Mouse (Mus musculus) A20 (cell line): ENCODE measurements at regions not wholly inside any gene's neighbourhood (a gene's known extent, or its start where the extent isn't known, plus 50 kb on each side); places are given as distances from the start of the nearest gene placed in this dataset.
A peak's percentile ranks its signal among the peaks of the same experiment; 100 is the strongest.

Experiments
- DNase-seq: peaks from one replicate; pipeline ENCODE4 v3.0.0-alpha.2; 2011; ENCODE audit warnings: low read depth, low spot score

DNA sequence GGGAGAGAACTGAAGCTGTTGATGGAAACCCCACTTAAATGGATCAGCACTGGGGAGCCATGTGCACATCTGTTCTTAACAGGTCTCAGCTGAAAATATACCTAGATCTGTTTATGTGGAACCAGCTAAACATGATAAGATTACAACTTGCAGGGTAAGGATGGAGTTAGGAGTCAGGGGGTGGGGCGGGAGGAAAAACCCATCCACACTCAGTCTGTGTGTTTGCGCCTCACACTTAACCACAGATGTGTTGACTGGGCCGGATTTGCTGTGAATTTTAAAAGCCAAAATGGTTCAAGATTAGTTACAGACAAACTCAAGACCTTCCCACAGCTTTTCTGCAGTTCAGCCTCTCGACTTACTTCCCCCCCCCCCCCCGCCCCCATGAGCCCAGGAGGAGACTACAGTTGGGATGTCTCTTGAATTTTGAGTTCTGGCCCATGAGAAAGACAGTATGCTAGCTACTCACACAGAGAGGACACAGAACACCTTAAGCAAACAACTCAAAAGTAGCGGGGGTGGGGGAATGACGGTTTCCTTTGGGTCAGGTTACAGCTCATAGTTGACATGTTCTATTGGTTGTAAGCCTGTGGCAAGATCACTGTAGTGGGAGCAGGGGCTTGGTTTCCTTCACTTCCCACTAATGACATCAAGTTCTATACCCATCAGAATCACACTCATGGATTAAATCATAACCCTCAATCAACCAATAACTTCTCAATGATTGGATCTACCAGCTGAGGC lies 209.1 kb downstream of the Bcl2l11 start:
- DNase-seq = no peak

DNA sequence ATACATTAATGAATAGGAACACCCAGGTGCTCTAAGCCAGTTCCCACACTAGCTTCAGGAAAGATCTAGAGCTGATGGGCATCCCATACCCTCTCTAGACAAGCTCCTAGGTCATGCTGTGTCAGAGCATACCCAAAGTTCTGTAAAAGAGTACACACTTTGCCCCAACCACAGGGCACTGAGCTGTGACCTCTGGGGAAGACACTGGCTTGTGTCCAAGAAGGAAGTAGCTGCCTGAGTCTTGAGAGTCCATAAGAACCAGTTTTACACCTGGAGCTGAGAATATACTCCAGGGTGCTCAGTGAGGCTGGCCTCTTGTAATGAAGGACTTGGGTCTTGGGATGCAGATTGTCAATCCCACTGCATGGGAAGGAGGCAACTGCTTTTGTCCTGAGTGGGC lies 211.4 kb downstream of the Bcl2l11 start:
- DNase-seq = no peak

DNA sequence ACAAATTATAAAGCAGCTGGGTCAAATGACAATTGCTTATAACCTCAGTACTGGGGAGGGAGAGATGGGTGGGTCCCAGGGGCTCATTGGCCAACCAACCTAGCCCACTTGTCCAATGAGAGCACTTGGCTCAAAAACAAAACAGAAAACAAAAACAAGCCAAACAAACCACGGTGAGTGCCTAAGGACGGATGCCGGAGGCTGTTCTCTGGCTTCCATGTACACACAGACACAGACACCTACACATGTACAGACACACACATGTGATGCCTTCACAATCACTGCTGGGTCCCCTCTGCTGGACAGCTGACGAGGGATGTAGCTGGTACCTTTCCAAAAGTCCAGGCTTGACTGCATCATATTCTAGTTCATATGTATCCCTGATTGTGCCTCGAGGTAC lies 212.0 kb downstream of the Bcl2l11 start:
- no peak for DNase-seq

DNA sequence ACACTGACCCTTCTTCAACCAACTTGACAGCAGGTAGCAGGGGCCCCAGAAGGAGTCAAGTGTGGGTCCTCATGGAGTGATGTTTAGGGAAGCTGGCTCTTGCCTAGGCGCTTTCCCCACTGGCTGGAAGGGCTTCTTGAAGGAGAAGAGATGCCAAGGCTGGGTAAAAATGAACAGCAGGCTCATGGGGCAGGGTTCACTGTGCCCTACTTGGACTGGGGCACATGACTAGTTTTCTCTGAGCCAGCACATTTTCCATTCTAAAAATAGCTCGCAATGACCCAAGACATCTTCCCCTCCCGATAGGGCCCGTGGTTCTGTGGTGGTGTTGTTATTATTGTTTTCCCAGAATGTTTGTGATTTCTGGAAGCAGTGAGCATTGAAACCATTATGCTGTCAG lies 212.6 kb downstream of the Bcl2l11 start:
- no peak for DNase-seq

DNA sequence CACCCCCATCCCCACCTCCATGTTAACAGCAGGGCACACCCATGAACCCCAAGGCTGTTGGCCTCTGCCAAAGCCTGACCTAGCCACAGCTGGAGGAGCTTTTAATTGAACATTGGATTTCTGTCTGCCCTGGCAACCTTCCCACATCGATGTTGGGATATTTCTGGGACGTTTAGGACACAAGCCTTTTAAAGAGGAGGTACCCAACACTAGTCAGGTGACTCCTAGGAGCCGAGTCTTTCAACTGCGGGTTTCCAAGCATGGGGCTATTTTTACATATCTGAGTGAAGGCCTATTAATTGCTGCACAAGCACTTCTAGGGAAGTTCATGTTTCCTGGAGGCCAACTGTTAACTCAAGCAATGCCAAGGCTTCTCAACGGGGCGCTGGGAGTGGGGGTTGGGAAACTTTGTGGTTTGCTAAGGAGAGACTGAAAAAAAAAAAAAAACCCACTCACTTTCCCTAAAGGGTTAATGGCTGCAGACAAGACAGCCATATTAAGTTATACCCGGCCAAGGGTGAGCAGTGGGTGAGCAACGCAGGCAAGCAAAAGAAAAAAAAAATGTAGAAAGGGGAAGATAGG lies 213.3 kb downstream of the Bcl2l11 start:
- no peak for DNase-seq

DNA sequence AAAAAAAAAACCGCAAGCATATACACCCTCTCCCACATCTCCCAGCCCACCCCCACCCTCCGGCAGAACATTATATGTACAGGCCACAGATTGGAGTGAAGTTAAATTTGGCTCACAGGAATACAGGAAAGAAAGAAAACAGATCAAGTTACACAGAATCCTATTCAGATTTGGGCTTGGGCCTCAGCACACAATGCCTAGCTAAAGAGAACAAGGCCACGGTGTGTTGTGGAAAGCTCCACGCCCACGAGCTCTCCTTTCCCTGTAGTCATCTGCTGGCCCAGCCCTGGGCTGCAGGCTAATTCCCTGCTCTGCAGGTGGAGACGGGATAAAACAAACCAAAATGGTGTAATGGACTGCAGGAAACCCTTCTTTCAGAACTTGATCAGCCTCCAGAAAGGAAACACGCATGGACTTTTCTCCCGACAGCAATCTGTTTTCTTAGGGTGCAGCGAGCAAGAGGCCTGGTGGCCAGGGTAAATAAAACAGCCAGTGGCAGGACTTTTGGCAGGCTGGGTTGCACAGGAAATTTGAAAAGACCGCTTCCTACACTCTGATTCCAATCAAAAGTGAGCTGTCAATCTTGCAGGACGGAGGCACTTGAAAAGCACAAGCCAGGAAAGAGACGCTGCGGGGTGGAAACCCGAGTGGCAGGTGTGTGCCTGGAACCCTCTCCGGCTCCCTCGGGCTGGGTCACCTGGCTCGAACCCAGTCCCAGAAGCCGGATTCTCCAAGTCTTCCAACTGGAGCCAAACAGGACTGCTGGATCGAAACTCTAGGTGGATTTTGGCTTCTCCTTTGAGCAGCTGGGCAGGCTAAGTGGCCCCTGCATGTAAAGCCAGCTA lies 214.0 kb downstream of the Bcl2l11 start:
- no peak for DNase-seq

DNA sequence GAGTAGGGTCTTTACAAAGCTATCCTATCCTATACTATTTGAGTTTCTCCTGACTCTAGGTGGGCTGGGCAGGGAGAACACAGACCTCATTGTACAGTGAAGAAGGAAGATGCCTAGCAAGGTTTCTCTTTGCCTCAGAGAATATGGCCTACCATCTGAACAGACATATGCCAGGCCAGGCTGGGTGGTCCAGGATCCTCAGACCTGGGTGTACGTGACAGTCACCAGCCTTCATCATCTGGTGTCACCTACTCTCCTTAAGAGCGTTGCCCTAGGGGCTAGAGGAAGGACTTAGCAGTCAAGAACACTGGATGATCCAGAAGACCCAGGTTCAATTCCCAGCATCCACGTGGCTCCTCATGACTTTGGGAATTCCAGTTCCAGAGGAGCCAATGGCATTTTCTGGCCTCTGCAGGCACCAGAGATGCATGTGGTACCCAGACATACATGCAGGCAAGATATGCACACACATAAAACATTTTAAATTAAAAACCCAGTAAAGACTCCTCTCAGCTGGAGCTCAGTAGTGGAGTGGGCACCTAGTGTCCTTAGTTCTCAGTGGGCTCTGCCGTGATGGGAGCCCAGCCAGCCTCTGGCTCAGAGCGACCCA lies 214.9 kb downstream of the Bcl2l11 start:
- DNase-seq = no peak

DNA sequence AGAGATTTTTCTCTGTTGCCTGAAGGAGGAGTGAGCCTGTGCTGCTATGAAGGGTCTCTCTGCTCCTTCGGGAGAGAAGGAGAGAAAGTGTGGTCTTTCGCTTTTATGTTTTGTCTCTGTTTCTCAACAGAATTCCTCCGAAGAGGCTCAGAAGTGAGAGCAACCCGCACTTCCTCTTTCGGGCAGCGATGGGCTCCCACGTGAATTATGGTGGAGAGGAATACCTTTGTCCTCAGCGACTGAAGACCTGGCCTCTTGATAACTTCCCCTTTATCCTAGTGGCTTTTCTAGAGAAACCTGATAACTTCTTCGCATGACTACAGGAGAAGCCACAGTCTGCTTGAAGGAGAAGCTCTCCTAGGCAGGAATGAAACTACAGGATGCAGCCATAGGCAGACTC lies 216.4 kb downstream of the Bcl2l11 start:
- peak; percentile 61 for DNase-seq

DNA sequence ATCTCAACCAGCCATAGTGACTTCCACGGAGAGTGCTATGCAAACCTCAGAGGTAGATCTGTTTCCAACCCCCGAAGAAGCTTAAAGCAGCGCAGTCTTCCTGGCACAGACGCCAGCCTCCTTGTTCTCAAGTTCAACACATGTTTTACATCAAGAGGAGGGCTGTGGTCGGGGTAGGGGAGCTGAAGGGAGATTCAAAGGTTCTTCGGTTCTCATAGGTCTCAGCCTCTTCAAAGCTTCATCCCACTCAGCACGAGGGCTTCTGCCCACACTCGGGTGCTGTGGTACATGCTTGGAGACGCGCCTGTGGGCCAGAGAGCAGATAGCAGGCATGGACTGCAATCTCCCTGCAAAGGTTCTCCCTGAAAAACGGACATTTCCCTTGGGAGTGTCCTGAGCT lies 219.7 kb downstream of the Bcl2l11 start:
- no peak for DNase-seq

DNA sequence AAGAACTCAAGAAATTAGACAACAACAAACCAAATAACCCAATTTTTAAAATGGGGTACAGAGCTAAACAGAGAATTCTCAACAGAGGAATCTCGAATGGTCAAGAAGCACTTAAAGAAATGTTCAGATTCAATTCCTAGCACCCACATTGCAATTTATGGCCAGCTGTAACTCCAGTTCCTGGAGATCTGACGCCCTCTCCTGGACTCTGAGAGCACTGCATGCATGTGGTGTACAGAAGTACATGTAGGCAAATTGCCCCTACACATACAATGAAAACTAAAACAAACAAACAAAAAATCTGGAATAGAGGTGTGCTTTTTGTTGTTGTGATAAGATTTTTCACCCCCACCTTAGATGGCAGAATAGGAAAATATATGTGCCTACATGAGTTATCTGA lies 222.7 kb downstream of the Bcl2l11 start:
- DNase-seq = peak; percentile 33

DNA sequence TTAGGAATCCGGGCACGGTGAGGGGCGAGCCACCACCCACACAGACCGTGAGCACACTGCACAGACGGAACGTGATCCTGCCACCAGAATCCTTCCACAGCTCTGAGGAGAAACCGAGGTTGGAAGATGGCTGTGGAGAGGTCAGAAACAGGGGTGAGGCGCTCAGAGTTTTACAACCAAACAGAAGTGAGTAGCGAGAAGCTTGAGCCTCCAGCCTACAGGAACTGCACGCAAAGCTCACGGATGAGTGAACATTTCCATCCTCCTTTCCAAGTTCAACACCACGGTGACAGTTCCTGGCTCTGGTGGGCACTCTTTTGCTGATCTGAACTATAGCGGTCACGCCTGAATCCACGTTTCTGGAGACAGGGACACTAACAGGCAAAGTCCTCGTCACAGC lies 225.6 kb downstream of the Bcl2l11 start:
- DNase-seq = no peak

DNA sequence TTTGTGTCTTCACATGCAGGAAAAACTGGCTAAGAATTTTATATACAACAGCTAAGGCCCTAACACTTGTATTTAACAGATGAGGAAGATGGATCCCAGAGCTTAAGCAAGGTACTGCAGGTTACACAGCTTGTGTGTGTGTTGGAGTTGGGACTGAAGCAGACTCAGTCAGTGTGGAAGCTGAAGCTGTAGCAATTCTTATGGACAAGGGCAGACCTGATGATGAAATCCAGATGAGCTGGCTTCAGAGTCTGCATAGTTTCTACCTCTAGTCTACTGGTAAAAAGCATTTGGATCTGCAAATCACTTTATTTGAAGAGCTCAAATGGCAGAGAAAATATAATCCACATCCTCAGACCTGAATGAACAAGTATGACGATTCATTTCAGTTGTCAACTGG lies 226.7 kb downstream of the Bcl2l11 start:
- no peak for DNase-seq

DNA sequence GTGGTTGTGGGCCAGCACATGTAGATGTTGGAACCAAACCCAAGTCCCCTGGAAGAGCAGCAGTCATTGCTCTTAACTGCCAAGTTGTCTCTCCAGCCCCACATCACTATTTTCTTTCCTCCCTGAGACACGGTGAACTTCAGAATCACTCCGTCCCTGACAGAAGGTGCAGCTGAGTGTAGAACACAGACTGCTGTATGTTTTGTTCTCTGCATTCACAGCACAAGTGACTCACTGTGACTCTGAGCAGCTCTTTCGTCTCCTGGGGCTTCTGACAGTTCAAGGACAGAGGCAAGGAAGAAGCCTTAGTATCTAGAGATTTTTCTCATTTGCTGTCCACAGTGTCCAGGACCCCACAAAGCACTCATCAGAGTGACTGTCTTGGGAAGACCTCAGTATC lies 227.6 kb downstream of the Bcl2l11 start:
- no peak for DNase-seq

DNA sequence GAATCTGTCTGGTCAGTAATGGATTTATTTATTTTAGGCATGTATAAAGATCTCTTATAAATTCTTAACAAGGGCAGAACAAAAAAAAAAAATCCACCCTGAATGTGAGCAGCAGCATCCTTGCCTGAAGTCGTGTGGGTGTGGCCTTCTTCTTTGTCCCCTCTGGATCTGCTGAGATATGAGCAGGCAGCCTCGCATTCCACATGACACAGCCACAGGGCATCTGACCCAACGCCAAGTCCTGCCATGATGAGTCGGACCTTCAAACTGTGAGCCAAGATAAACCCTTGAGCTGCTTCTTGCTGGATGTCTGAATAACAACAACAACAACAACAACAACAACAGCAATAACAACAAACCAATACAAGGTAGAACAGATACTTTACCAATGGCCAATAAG lies 230.5 kb downstream of the Bcl2l11 start:
- DNase-seq = no peak

DNA sequence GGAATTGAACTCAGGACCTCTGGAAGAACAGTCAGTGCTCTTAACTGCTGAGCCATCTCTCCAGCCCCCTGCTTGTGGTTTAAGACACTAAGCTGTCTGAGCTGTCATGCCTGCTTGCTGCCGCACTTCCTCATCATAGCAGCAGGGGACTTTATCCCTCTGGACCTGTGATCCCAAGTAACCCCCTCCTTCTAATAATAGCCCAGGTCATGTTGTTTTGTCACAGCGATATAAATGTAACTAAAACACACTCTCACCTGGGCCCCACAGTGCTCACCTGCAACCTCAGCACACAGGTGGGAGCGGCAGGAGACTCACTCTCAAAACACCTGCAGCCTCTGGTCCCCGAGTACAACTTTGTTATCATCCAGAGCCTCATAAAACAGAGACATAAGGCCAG lies 231.9 kb upstream of the Spdye4c start:
- peak; percentile 19 for DNase-seq

DNA sequence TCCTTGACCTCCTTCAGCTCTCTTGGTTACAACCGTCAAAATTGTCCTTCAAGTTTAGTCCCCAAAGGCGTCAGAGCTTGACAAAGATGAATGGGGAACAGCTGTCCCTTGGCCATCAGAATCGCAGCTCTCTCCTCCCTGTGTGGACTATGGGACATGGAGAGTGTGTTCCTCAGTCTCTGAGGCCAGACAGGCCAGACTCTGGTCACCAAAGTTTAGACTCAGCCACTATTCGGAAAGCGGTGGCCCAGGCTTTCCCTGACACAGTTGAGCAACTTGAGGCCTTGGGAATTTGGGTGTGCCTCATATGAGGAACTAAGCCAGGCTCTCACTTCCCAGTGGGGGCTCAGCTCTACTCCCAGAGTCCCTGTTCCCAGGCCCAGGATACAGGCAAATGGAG lies 230.5 kb upstream of the Spdye4c start:
- no peak for DNase-seq

DNA sequence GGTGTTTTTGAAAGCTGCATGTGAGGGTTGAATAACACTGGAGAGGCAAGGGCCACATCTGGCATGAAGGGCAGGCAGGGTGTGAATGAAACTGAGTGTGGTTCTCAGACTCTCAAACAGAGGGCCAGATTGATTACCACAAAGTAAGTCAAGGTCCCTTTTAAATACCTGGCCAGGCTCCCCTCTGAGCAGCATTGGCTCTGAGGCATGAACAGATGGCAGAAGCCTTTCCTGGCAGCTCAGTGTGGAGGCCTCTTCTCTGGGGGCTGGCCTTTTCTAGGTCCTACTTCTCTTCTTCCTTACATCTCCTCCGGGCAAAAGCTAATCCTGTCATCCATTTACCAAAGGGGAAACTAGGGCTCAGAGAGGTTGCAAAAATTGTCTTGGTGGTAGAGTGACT lies 229.6 kb upstream of the Spdye4c start:
- DNase-seq = no peak

DNA sequence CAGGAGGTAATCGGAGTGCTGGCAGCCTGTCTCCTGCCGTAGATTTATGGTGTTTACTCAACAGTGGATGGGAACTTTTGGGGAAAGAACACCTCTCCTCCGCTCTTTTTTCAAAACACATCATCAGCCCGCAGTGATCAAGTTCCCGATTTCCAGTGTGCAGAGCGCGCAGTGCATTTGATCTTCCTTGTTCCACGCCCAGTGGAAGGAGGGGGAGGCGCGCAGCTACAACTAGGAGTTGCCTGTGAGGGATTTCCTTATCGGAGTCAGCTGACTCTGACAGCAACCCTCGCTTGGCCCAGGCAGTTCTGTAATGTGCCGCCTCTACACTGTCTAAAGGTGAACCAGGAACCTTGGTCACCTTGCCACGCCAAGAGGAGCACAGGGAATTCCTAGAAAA lies 226.8 kb upstream of the Spdye4c start:
- no peak for DNase-seq

DNA sequence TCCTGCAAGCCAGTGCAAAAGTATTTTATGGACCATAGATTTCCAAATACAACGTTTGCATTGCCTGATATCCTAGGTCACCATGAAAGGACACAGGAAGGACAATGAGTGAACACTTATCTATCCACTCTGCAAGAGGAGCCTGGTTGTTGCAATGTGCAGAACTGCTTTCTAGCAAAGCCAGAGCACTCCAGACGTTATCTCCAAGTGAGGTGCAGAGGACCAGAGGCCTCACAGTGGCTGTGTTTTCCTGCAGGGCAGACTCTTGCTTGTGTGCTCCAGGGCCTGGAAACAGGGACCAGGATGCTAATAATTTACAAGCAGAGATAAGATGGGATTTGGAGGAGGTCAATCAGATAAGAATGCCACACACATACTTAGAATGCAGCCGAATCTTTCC lies 226.0 kb upstream of the Spdye4c start:
- DNase-seq = no peak

DNA sequence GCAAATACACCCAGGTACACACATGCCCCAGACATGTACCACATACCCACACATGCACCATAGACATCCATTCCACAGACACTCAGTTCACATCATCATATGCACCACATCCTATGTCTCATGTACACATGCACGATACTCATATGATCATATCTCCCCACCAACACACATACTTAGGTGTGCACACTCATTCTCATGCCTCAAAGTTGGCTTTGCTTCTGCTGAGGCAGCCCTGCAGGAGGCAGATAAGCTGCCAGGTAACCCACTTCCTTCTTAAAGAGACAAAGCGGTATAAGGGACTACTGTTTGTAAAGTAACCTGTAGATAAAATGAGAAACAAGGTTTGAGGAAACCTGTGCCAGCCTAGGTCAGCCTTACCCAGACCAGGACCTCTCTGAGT lies 225.2 kb upstream of the Spdye4c start:
- no peak for DNase-seq

DNA sequence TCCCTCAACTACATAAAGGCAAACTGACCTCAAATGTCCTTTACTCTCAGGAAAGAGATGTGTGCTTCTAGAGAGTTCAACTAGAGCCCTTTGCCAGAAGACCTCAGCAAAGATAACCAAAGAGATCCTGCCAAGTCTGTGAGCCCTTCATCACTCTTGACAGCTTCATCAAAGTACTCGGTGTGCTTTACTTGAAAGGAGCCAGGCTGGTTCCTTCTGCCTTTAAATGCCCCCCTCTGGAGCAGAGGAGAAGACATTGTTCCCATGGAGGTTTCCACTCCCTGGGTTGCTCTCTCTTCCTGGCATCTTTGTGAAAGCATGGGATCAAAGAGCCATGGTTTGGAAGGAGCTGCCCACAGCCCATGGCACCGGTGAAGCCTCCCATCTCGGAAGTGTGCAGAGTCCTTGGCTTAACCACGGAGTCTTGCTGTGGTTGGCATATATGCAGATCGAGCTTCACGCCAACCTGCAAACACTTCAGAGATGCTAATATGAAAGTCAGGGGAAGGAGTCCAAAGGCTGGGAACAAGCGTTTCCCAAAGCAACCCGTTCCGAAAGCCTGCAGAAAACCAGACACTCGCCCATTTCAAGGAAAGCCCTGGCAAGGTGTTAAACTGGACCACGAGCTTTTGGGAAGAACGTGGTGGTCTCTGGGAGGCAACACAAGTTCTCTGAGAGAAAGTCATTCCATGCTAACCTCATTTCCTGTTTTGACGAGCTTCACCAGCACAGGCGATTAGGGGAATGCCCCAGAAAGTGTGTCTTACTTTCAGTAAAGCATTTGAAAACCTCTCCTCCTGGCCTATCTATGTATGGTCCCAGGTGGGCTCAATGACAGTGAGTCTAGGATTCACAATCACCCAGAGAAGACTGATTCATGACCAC lies 223.5 kb upstream of the Spdye4c start:
- peak; percentile 60 for DNase-seq
